Mouse (Mus musculus) gastrocnemius, postnatal 25 days (tissue): ENCODE results near the gene Mus81. TPM values are rescaled to one million over a fixed set of nuclear protein-coding genes. Genes with fewer than 3 reads are reported as not detected.

Experiments used
- DNase-seq: peaks from one replicate; pipeline ENCODE4 v3.0.0; 2022
- total RNA-seq, 2 experiments: library from RNA; stranded (reverse); gene quantifications; 1 replicate in 1 of 2; 2 replicates in 1 of 2; pipeline ENCODE4 v1.2.3; 2021

Mus81 gene
- total RNA-seq, 2 experiments from 2014 or later = 20.3 to 21.6 TPM

GRCm38 (mm10) chr19:5471846-5472245, 16.4 kb downstream of the Mus81 start:
- no peak for DNase-seq

GRCm38 (mm10) chr19:5468374-5468773, 19.8 kb downstream of the Mus81 start, which contains the start of gene Ctsw:
Gene Ctsw, minus strand, starts transcription at chr19:5468507.
- no peak for DNase-seq

GRCm38 (mm10) chr19:5466916-5467500, 21.2 kb downstream of the Mus81 start:
- no peak for DNase-seq

- no peak for DNase-seq
Measured at GRCm38 (mm10) chr19:5465037-5465436, 23.2 kb downstream of the Mus81 start.

GRCm38 (mm10) chr19:5463791-5464562, 24.2 kb downstream of the Mus81 start:
- DNase-seq = no peak

GRCm38 (mm10) chr19:5463212-5463611, 25.0 kb downstream of the Mus81 start:
- DNase-seq = no peak

GRCm38 (mm10) chr19:5461411-5461810, 26.8 kb downstream of the Mus81 start:
- no peak for DNase-seq

GRCm38 (mm10) chr19:5460465-5460911, 27.7 kb downstream of the Mus81 start, which contains the start of gene Fibp:
Gene Fibp, plus strand, starts transcription at chr19:5460615.
- peak; percentile 81 for DNase-seq

- DNase-seq = no peak
Measured at GRCm38 (mm10) chr19:5459896-5460295, 28.3 kb downstream of the Mus81 start.

GRCm38 (mm10) chr19:5459019-5459418, 29.2 kb downstream of the Mus81 start:
- DNase-seq = no peak

GRCm38 (mm10) chr19:5457746-5458442, 30.3 kb downstream of the Mus81 start, which contains the start of gene Ccdc85b:
Gene Ccdc85b, minus strand, starts transcription at chr19:5457894.
- no peak for DNase-seq

- peak; percentile 96 for DNase-seq
Measured at GRCm38 (mm10) chr19:5456922-5457745, 31.1 kb downstream of the Mus81 start.

- no peak for DNase-seq
Measured at GRCm38 (mm10) chr19:5456241-5456921, 31.8 kb downstream of the Mus81 start.

GRCm38 (mm10) chr19:5455568-5455967, 32.6 kb downstream of the Mus81 start:
- no peak for DNase-seq

- DNase-seq = no peak
Measured at GRCm38 (mm10) chr19:5455037-5455436, 33.2 kb downstream of the Mus81 start.

- no peak for DNase-seq
Measured at GRCm38 (mm10) chr19:5451766-5452165, 36.4 kb downstream of the Mus81 start.

- DNase-seq = no peak
Measured at GRCm38 (mm10) chr19:5449673-5450072, 38.5 kb downstream of the Mus81 start.

GRCm38 (mm10) chr19:5448354-5449150, 39.6 kb downstream of the Mus81 start:
- no peak for DNase-seq

GRCm38 (mm10) chr19:5447515-5448353, 40.5 kb downstream of the Mus81 start, which contains the start of gene Fosl1:
Gene Fosl1, plus strand, starts transcription at chr19:5447547.
- peak; percentile 51 for DNase-seq
